Mouse (Mus musculus): ENCODE measurements around the gene Ptprn2. TPM values are rescaled to one million over a fixed set of nuclear protein-coding genes. Genes with fewer than 3 reads are reported as not detected.

Ptprn2 gene
- polyA plus RNA-seq, 1 experiment, result 0.22 TPM

GRCm38 (mm10) chr12:117079724-117080123 is 594.2 kb downstream of the Ptprn2 start:
- Histone ChIP-seq H3K36me3 (ENCODE audit: control insufficient read depth, insufficient read depth) (no peaks in the 10 kb centered on the region), H3K4me3 (no peak overlapping the region), H3ac (ENCODE audit: control insufficient read depth, insufficient read length) (no peak overlapping the region), H3K4me2 (ENCODE audit: low read depth) (no peak overlapping the region), H3K79me2 (ENCODE audit: control insufficient read depth, insufficient read depth) (no peaks in the 10 kb centered on the region), H3K27me3 (ENCODE audit: control insufficient read depth, insufficient read depth, insufficient read length) (no peaks in the 10 kb centered on the region)
- no peak for TF ChIP-seq POLR2AphosphoS2 (IDR thresholded peaks at IDR 0.05; ENCODE audit: insufficient read length, low read depth)
- TF ChIP-seq TCF12 (IDR thresholded peaks at IDR 0.05; ENCODE audit: insufficient read depth, poor library complexity, severe bottlenecking), result no peak
- TF ChIP-seq TCF3 (IDR thresholded peaks at IDR 0.05; ENCODE audit: insufficient read length, low read depth), result no peak
- TF ChIP-seq POLR2A (IDR thresholded peaks at IDR 0.05; ENCODE audit: insufficient read length, low read depth), result no peak
- TF ChIP-seq MAX (IDR thresholded peaks at IDR 0.05; ENCODE audit: low read depth), result no peak
- no peak for TF ChIP-seq MYOG (IDR thresholded peaks at IDR 0.05; ENCODE audit: control insufficient read depth in 1 of 3, insufficient read depth in 1 of 3, insufficient read length in 2 of 3, low read depth in 2 of 3)
- TF ChIP-seq USF1 (IDR thresholded peaks at IDR 0.05; ENCODE audit: low read depth), result no peak
- TF ChIP-seq E2F4 (IDR thresholded peaks at IDR 0.05; ENCODE audit: insufficient read depth), result no peak
- no peak for TF ChIP-seq MYOD1 (IDR thresholded peaks at IDR 0.05; ENCODE audit: control insufficient read depth in 1 of 3, insufficient read length in 2 of 3, low read depth in 2 of 3)
- TF ChIP-seq REST (IDR thresholded peaks at IDR 0.05; ENCODE audit: insufficient read depth, insufficient read length), result no peak
- no peak for TF ChIP-seq SRF (IDR thresholded peaks at IDR 0.05; ENCODE audit: control insufficient read depth, insufficient read length, low read depth)
- no peak for TF ChIP-seq CEBPB (IDR thresholded peaks at IDR 0.05; ENCODE audit: insufficient read depth, poor library complexity, severe bottlenecking)

GRCm38 (mm10) chr12:117083856-117084701 is 598.6 kb downstream of the Ptprn2 start:
- Histone ChIP-seq H3ac (ENCODE audit: control insufficient read depth, insufficient read length) (no peak overlapping the region), H3K79me2 (ENCODE audit: control insufficient read depth, insufficient read depth) (no peaks in the 10 kb centered on the region), H3K36me3 (ENCODE audit: control insufficient read depth, insufficient read depth) (no peaks in the 10 kb centered on the region), H3K27me3 (ENCODE audit: control insufficient read depth, insufficient read depth, insufficient read length) (no peaks in the 10 kb centered on the region), H3K4me2 (ENCODE audit: low read depth) (no peak overlapping the region), H3K4me3 (no peak overlapping the region)
- no peak for TF ChIP-seq SRF (IDR thresholded peaks at IDR 0.05; ENCODE audit: control insufficient read depth, insufficient read length, low read depth)
- TF ChIP-seq MYOG (IDR thresholded peaks at IDR 0.05; ENCODE audit: control insufficient read depth in 1 of 3, insufficient read depth in 1 of 3, insufficient read length in 2 of 3, low read depth in 2 of 3), result no peak
- TF ChIP-seq POLR2AphosphoS2 (IDR thresholded peaks at IDR 0.05; ENCODE audit: insufficient read length, low read depth), result no peak
- TF ChIP-seq E2F4 (IDR thresholded peaks at IDR 0.05; ENCODE audit: insufficient read depth), result no peak
- TF ChIP-seq TCF3 (IDR thresholded peaks at IDR 0.05; ENCODE audit: insufficient read length, low read depth), result no peak
- TF ChIP-seq POLR2A (IDR thresholded peaks at IDR 0.05; ENCODE audit: insufficient read length, low read depth), result no peak
- TF ChIP-seq MAX (IDR thresholded peaks at IDR 0.05; ENCODE audit: low read depth), result no peak
- no peak for TF ChIP-seq TCF12 (IDR thresholded peaks at IDR 0.05; ENCODE audit: insufficient read depth, poor library complexity, severe bottlenecking)

DNA sequence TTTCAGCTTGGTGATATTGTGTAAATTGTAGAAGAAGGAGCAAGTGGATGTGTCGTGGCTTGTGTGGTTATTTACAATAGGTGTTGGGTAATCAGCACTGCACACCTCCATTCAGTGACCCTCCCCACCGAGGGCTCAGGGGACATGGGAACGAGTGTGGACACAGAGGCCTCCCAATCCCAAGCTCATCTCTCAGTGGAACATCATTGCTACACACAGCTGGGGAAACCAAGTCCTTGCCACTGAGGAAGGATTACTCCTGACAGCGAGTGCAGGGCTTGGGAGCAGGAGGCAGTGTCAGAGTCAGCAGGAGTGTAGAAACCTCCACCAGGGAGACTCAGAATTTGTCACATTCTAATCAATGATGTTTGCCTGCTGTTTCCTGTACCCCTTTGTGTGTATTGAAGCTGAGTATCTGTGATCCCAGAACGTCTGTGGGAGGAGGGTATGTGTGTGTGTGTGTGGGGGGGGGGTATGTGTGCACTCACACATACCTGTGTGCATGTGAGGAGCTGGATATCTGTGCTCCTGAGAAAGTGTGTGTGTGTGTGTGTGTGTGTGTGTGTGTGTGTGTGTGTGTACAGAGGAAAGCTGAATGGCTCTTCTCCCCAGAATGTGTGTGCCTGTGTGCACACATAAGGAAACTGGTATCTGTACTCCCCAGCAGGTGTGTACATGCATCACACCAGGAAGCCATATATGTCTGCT is 599.3 kb downstream of the Ptprn2 start:
- TF ChIP-seq REST (IDR thresholded peaks at IDR 0.05; ENCODE audit: insufficient read depth, insufficient read length) (no peak), MYOD1 (IDR thresholded peaks at IDR 0.05; ENCODE audit: control insufficient read depth in 1 of 3, insufficient read length in 2 of 3, low read depth in 2 of 3) (no peak), POLR2A (IDR thresholded peaks at IDR 0.05; ENCODE audit: insufficient read length, low read depth) (no peak), CEBPB (IDR thresholded peaks at IDR 0.05; ENCODE audit: insufficient read depth, poor library complexity, severe bottlenecking) (no peak), E2F4 (IDR thresholded peaks at IDR 0.05; ENCODE audit: insufficient read depth) (no peak), USF1 (IDR thresholded peaks at IDR 0.05; ENCODE audit: low read depth) (no peak), TCF3 (IDR thresholded peaks at IDR 0.05; ENCODE audit: insufficient read length, low read depth) (no peak)
- Histone ChIP-seq H3ac (ENCODE audit: control insufficient read depth, insufficient read length) (no peak overlapping the region), H3K4me3 (no peak overlapping the region), H3K36me3 (ENCODE audit: control insufficient read depth, insufficient read depth) (no peaks in the 10 kb centered on the region), H3K27me3 (ENCODE audit: control insufficient read depth, insufficient read depth, insufficient read length) (no peaks in the 10 kb centered on the region), H3K4me2 (ENCODE audit: low read depth) (no peak overlapping the region), H3K79me2 (ENCODE audit: control insufficient read depth, insufficient read depth) (no peaks in the 10 kb centered on the region)

DNA sequence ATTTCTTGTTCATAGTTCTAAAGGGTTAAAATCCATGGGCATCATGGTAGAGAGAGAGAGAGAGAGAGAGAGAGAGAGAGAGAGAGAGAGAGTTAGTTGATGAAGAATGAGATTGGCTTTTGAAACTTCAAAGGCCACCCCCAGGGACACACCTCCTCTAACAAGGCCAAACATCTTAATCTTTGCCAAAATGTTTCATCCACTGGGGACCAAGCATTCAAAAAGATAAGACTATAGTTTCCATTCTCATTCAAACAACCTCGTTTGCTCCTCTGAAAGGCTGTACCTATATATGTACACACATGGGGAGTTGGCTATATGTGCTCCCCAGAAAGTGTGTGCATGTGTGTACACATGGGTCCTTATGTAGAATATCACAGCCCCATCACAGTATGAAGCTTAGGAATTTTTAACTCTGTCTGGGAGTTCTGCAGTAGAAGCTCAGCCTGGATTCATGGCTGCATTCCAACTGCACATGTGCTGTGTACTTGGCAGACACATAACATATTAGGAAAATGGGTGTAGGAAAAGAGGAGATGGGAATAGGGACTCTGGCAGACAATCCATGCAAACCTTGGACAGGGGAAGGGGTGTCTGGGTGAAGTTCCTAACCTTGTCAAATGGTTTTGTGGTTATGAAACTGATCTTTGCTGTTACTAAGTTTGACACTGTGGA is 600.3 kb downstream of the Ptprn2 start:
- TF ChIP-seq POLR2A (IDR thresholded peaks at IDR 0.05; ENCODE audit: insufficient read length, low read depth) (no peak), REST (IDR thresholded peaks at IDR 0.05; ENCODE audit: insufficient read depth, insufficient read length) (no peak), TCF3 (IDR thresholded peaks at IDR 0.05; ENCODE audit: insufficient read length, low read depth) (no peak), CEBPB (IDR thresholded peaks at IDR 0.05; ENCODE audit: insufficient read depth, poor library complexity, severe bottlenecking) (no peak), MYOD1 (IDR thresholded peaks at IDR 0.05; ENCODE audit: control insufficient read depth in 1 of 3, insufficient read length in 2 of 3, low read depth in 2 of 3) (no peak), USF1 (IDR thresholded peaks at IDR 0.05; ENCODE audit: low read depth) (no peak), MAX (IDR thresholded peaks at IDR 0.05; ENCODE audit: low read depth) (no peak), MYOG (IDR thresholded peaks at IDR 0.05; ENCODE audit: control insufficient read depth in 1 of 3, insufficient read depth in 1 of 3, insufficient read length in 2 of 3, low read depth in 2 of 3) (no peak), E2F4 (IDR thresholded peaks at IDR 0.05; ENCODE audit: insufficient read depth) (no peak), SRF (IDR thresholded peaks at IDR 0.05; ENCODE audit: control insufficient read depth, insufficient read length, low read depth) (no peak), POLR2AphosphoS2 (IDR thresholded peaks at IDR 0.05; ENCODE audit: insufficient read length, low read depth) (no peak), TCF12 (IDR thresholded peaks at IDR 0.05; ENCODE audit: insufficient read depth, poor library complexity, severe bottlenecking) (no peak)
- H3K4me3 ChIP-seq, result no peak overlapping the region
- H3K36me3 ChIP-seq (ENCODE audit: control insufficient read depth, insufficient read depth), result no peaks in the 10 kb centered on the region
- H3K79me2 ChIP-seq (ENCODE audit: control insufficient read depth, insufficient read depth), result no peaks in the 10 kb centered on the region
- H3K27me3 ChIP-seq (ENCODE audit: control insufficient read depth, insufficient read depth, insufficient read length), result no peaks in the 10 kb centered on the region
- H3ac ChIP-seq (ENCODE audit: control insufficient read depth, insufficient read length), result no peak overlapping the region
- no peak overlapping the region for H3K4me2 ChIP-seq (ENCODE audit: low read depth)
